Mouse (Mus musculus): Measurements from ENCODE around the gene Gm8108.
"Not testable (repeated sequence)": the region's sequence is repeated elsewhere in the genome, so short reads cannot be mapped to it uniquely, and the experiment has no call there.

The Gm8108 gene

GRCm38 (mm10) chr14:4110426-4110825 is at the start of gene Gm8108:
Gene Gm8108, plus strand, starts transcription at chr14:4110526.
- CTCF ChIA-PET, POLR2A ChIA-PET: not testable (repeated sequence)

DNA sequence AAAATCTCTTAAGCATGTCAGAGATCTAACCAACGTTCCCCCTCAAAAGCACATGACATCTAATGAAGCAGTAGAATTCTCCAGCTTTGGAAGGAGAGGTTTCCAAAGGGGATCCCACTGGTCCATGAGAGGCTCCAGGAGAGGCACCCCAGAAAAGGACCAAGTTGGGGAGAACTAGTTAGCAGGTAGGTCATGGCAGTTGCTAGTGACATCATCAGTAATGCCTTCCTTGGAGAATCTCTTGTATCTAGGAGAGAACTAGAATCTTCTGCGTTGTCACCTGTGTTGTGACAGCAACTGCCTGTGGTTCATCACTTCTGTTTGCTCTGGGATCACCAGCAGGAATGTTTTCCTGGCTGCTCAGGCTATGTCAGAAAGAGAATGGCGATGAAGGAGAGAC is 26.5 kb upstream of the Gm8108 start, which contains the start of gene Gm3115:
TSS of gene Gm3115 (plus strand) at position 301 of the 400 bp plus-strand sequence.
- CTCF ChIA-PET = not testable (repeated sequence)

DNA sequence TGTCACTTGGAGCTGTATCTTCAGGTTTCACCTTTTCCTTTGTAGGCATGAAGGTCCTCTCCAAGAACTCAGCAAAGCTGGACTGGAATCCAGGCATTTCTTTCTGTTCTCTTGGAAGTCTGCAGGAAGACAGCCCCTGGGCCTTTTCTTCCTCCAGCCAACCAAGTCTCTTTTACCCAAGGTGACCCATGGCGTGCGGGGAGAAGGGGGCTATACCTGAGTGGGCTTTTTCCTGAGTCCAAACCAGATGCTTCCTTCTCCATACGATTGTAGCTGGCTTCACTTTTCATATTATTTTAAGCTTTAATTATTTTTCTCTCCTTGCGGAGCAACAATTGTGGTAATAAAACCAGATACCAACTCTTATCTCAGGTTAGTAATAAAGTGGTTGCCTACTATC is 31.3 kb downstream of the Gm8108 start:
- CTCF ChIA-PET, POLR2A ChIA-PET: not testable (repeated sequence)

More for the DNA sequence above, 26.5 kb upstream of the Gm8108 start, which contains the start of gene Gm3115:
- POLR2A ChIA-PET = not testable (repeated sequence)

DNA sequence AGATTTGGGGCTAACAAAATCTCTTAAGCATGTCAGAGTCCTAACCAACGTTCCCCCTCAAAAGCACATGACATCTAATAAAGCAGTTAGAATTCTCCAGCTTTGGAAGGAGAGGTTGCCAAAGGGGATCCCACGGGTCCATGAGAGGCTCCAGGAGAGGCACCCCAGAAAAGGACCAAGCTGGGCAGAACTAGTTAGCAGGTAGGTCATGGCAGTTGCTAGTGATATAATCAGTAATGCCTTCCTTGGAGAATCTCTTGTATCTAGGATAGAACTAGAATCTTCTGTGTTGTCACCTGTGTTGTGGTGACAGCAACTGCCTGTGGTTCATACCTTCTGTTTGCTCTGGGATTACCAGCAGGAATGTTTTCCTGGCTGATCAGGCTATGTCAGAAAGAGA is 54.4 kb downstream of the Gm8108 start, which contains the start of gene Gm3127:
TSS of gene Gm3127 (plus strand) at position 301 of the 400 bp plus-strand sequence.
- CTCF ChIA-PET, POLR2A ChIA-PET: not testable (repeated sequence)

DNA sequence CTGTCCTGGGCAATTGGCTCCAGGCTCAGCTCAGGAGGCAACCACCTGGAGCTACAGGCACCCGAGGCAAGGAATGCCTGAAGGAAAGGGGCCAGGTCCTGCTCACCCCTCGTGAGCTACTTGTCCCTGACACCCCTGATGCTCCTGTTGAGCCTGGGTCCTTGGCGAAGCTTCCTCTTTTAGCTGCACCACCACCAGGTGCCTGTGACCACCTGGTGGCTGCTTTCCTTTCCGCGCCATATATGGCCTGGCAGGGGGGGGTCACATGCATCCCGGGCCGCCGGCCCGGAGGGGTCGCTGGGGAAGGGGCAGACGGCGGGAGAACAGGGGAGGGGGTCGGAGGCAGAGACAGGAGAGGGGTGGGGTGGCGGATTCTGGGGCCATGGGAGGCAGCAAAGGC is 71.7 kb downstream of the Gm8108 start:
- CTCF ChIA-PET, POLR2A ChIA-PET: not testable (repeated sequence)

All from embryonic stem cell, embryonic (primary cell).